Mouse (Mus musculus): Measurements from ENCODE around the gene Efcab2. TPM values are rescaled to one million over a fixed set of nuclear protein-coding genes. Genes with fewer than 3 reads are reported as not detected.

Efcab2 gene
- polyA plus RNA-seq, 1 experiment = 15.2 TPM

GRCm38 (mm10) chr1:178419608-178420007 lies 13.7 kb downstream of the Efcab2 start:
- H3K27me3 ChIP-seq (ENCODE audit: control insufficient read depth, insufficient read depth, low read length) = no peaks in the 10 kb centered on the region
- no peaks in the 10 kb centered on the region for H3K4me1 ChIP-seq (ENCODE audit: control insufficient read depth, insufficient read depth, low read length)
- no peaks in the 10 kb centered on the region for H3K36me3 ChIP-seq (ENCODE audit: control insufficient read depth, insufficient read depth, low read length)
- TF ChIP-seq CTCF (IDR thresholded peaks at IDR 0.05; ENCODE audit: control insufficient read depth, insufficient read depth, insufficient replicate concordance, low read depth, low read length) (no peak), POLR2A (IDR thresholded peaks at IDR 0.05; ENCODE audit: control insufficient read depth, low read depth, low read length) (no peak)
- no peak overlapping the region for H3K27ac ChIP-seq (ENCODE audit: control insufficient read depth, insufficient read depth, low read depth, low read length)
- H3K4me3 ChIP-seq (ENCODE audit: control insufficient read depth, low read depth, low read length) = no peak overlapping the region

- Histone ChIP-seq H3K4me1 (ENCODE audit: control insufficient read depth, insufficient read depth, low read length) (no peaks in the 10 kb centered on the region), H3K36me3 (ENCODE audit: control insufficient read depth, insufficient read depth, low read length) (no peaks in the 10 kb centered on the region), H3K4me3 (ENCODE audit: control insufficient read depth, low read depth, low read length) (no peak overlapping the region), H3K27me3 (ENCODE audit: control insufficient read depth, insufficient read depth, low read length) (no peaks in the 10 kb centered on the region), H3K27ac (ENCODE audit: control insufficient read depth, insufficient read depth, low read depth, low read length) (no peak overlapping the region)
- TF ChIP-seq CTCF (IDR thresholded peaks at IDR 0.05; ENCODE audit: control insufficient read depth, insufficient read depth, insufficient replicate concordance, low read depth, low read length) (no peak), POLR2A (IDR thresholded peaks at IDR 0.05; ENCODE audit: control insufficient read depth, low read depth, low read length) (no peak)
These were observed 17.8 kb downstream of the Efcab2 start for GRCm38 (mm10) chr1:178423662-178424061.

GRCm38 (mm10) chr1:178431619-178432444 lies 25.9 kb downstream of the Efcab2 start:
- Histone ChIP-seq H3K4me1 (ENCODE audit: control insufficient read depth, insufficient read depth, low read length) (no peaks in the 10 kb centered on the region), H3K27ac (ENCODE audit: control insufficient read depth, insufficient read depth, low read depth, low read length) (no peak overlapping the region), H3K36me3 (ENCODE audit: control insufficient read depth, insufficient read depth, low read length) (no peaks in the 10 kb centered on the region), H3K4me3 (ENCODE audit: control insufficient read depth, low read depth, low read length) (no peak overlapping the region), H3K27me3 (ENCODE audit: control insufficient read depth, insufficient read depth, low read length) (no peaks in the 10 kb centered on the region)
- TF ChIP-seq POLR2A (IDR thresholded peaks at IDR 0.05; ENCODE audit: control insufficient read depth, low read depth, low read length) = no peak
- TF ChIP-seq CTCF (IDR thresholded peaks at IDR 0.05; ENCODE audit: control insufficient read depth, insufficient read depth, insufficient replicate concordance, low read depth, low read length) = no peak

GRCm38 (mm10) chr1:178433619-178434018 lies 27.7 kb downstream of the Efcab2 start:
- no peaks in the 10 kb centered on the region for H3K27me3 ChIP-seq (ENCODE audit: control insufficient read depth, insufficient read depth, low read length)
- no peak overlapping the region for H3K27ac ChIP-seq (ENCODE audit: control insufficient read depth, insufficient read depth, low read depth, low read length)
- H3K36me3 ChIP-seq (ENCODE audit: control insufficient read depth, insufficient read depth, low read length) = peaks cover 4% of the 10 kb centered on the region; the same call in 1 of the 2 replicates
- H3K4me3 ChIP-seq (ENCODE audit: control insufficient read depth, low read depth, low read length) = no peak overlapping the region
- TF ChIP-seq CTCF (IDR thresholded peaks at IDR 0.05; ENCODE audit: control insufficient read depth, insufficient read depth, insufficient replicate concordance, low read depth, low read length) (no peak), POLR2A (IDR thresholded peaks at IDR 0.05; ENCODE audit: control insufficient read depth, low read depth, low read length) (no peak)
- no peaks in the 10 kb centered on the region for H3K4me1 ChIP-seq (ENCODE audit: control insufficient read depth, insufficient read depth, low read length)

- H3K4me3 ChIP-seq (ENCODE audit: control insufficient read depth, low read depth, low read length) = no peak overlapping the region
- no peaks in the 10 kb centered on the region for H3K36me3 ChIP-seq (ENCODE audit: control insufficient read depth, insufficient read depth, low read length)
- no peak overlapping the region for H3K27ac ChIP-seq (ENCODE audit: control insufficient read depth, insufficient read depth, low read depth, low read length)
- TF ChIP-seq CTCF (IDR thresholded peaks at IDR 0.05; ENCODE audit: control insufficient read depth, insufficient read depth, insufficient replicate concordance, low read depth, low read length) (no peak), POLR2A (IDR thresholded peaks at IDR 0.05; ENCODE audit: control insufficient read depth, low read depth, low read length) (no peak)
- H3K27me3 ChIP-seq (ENCODE audit: control insufficient read depth, insufficient read depth, low read length) = no peaks in the 10 kb centered on the region
- H3K4me1 ChIP-seq (ENCODE audit: control insufficient read depth, insufficient read depth, low read length) = 0 out of 2 replicates have a peak, but pooled peaks cover 2% of the 10 kb centered on the region
These were observed 38.5 kb downstream of the Efcab2 start for GRCm38 (mm10) chr1:178444407-178444806.

- H3K27me3 ChIP-seq (ENCODE audit: control insufficient read depth, insufficient read depth, low read length) = no peaks in the 10 kb centered on the region
- 0 out of 2 replicates have a peak, but pooled peaks cover 2% of the 10 kb centered on the region for H3K4me1 ChIP-seq (ENCODE audit: control insufficient read depth, insufficient read depth, low read length)
- no peak overlapping the region for H3K27ac ChIP-seq (ENCODE audit: control insufficient read depth, insufficient read depth, low read depth, low read length)
- no peak for TF ChIP-seq POLR2A (IDR thresholded peaks at IDR 0.05; ENCODE audit: control insufficient read depth, low read depth, low read length)
- TF ChIP-seq CTCF (IDR thresholded peaks at IDR 0.05; ENCODE audit: control insufficient read depth, insufficient read depth, insufficient replicate concordance, low read depth, low read length) = no peak
- no peaks in the 10 kb centered on the region for H3K36me3 ChIP-seq (ENCODE audit: control insufficient read depth, insufficient read depth, low read length)
- no peak overlapping the region for H3K4me3 ChIP-seq (ENCODE audit: control insufficient read depth, low read depth, low read length)
These were observed 41.2 kb downstream of the Efcab2 start for GRCm38 (mm10) chr1:178447036-178447435.

- Histone ChIP-seq H3K4me1 (ENCODE audit: control insufficient read depth, insufficient read depth, low read length) (0 out of 2 replicates have a peak, but pooled peaks cover 2% of the 10 kb centered on the region), H3K36me3 (ENCODE audit: control insufficient read depth, insufficient read depth, low read length) (no peaks in the 10 kb centered on the region)
- TF ChIP-seq CTCF (IDR thresholded peaks at IDR 0.05; ENCODE audit: control insufficient read depth, insufficient read depth, insufficient replicate concordance, low read depth, low read length) (no peak), POLR2A (IDR thresholded peaks at IDR 0.05; ENCODE audit: control insufficient read depth, low read depth, low read length) (no peak)
These were observed 42.4 kb downstream of the Efcab2 start for GRCm38 (mm10) chr1:178448271-178448744.

More at GRCm38 (mm10) chr1:178448271-178448744, 42.4 kb downstream of the Efcab2 start:
- no peaks in the 10 kb centered on the region for H3K27me3 ChIP-seq (ENCODE audit: control insufficient read depth, insufficient read depth, low read length)
- H3K4me3 ChIP-seq (ENCODE audit: control insufficient read depth, low read depth, low read length) = no peak overlapping the region
- H3K27ac ChIP-seq (ENCODE audit: control insufficient read depth, insufficient read depth, low read depth, low read length) = peak overlapping the region; percentile 87
